Mouse (Mus musculus) intestine, embryonic 14.5 days (tissue): ENCODE data around the gene Srsf5. TPM values are rescaled to one million over a fixed set of nuclear protein-coding genes. Genes with fewer than 3 reads are reported as not detected.

Experiments
- ATAC-seq: fragments of 200-750 bp; cut with Nextera tagmentation; replicated peaks from 2 replicates; pipeline ENCODE4 v1.8.0; 2017; ENCODE audit warnings: low read depth, moderate number of reproducible peaks, moderate TSS enrichment, moderate library complexity; ENCODE audit not compliant: low FRiP score, low TSS enrichment
- DNase-seq: peaks from one replicate; pipeline ENCODE4 v3.0.0-alpha.2; 2018; ENCODE audit warnings: low spot score
- H3K27ac ChIP-seq: fragments of 300-500 bp; sonication (generic); 2 replicates; pipeline ENCODE4 v1.5.1; 2014; ENCODE audit warnings: low read depth, mild to moderate bottlenecking, control low read depth
- H3K27me3 ChIP-seq: fragments of 300-500 bp; sonication (generic); replicated peaks from 2 replicates; pipeline ENCODE4 v1.6.1; 2014; ENCODE audit warnings: low read length, control low read depth; ENCODE audit not compliant: control insufficient read depth, insufficient read depth
- H3K36me3 ChIP-seq: fragments of 300-500 bp; sonication (generic); 2 replicates; pipeline ENCODE4 v1.6.1; 2014; ENCODE audit warnings: low read length, control low read depth; ENCODE audit not compliant: control insufficient read depth, insufficient read depth
- H3K4me1 ChIP-seq: fragments of 300-500 bp; sonication (generic); replicated peaks from 2 replicates; pipeline ENCODE4 v1.6.1; 2014; ENCODE audit warnings: low read length, control low read depth, mixed read lengths; ENCODE audit not compliant: control insufficient read depth, insufficient read depth
- H3K4me2 ChIP-seq: fragments of 300-500 bp; sonication (generic); 2 replicates; pipeline ENCODE4 v1.6.1; 2014; ENCODE audit warnings: low read length
- H3K4me3 ChIP-seq: fragments of 300-500 bp; sonication (generic); 2 replicates; pipeline ENCODE4 v1.5.1; 2014; ENCODE audit warnings: low read depth, low read length, control low read depth, mixed read lengths
- H3K9ac ChIP-seq: fragments of 300-500 bp; sonication (generic); 2 replicates; pipeline ENCODE4 v1.6.1; 2014; ENCODE audit warnings: mild to moderate bottlenecking, low read length
- H3K9me3 ChIP-seq: fragments of 300-500 bp; sonication (generic); 2 replicates; pipeline ENCODE4 v1.6.1; 2016; ENCODE audit warnings: low read length, control low read depth; ENCODE audit not compliant: control insufficient read depth
- WGBS: fragments of 180-500 bp; shearing (Covaris S2); extraction: QIAGEN DNeasy Blood & Tissue Kit; methylation state at CpG from one replicate; pipeline ENCODE4 v1.1.7; 2014; 5-methylcytosine and 5-hydroxymethylcytosine counted together
- polyA plus RNA-seq: library from polyadenylated mRNA; unstranded; fragments of >200 nt; fragmentation: Nextera tagmentation; extraction: Ambion mirVana; gene quantifications from 2 replicates; pipeline ENCODE4 v1.2.1, GENCODE M21; 2014

Gene Srsf5
- polyA plus RNA-seq, 1 experiment from 2014 or later, result 350 TPM

- peaks cover 88% of the 10 kb centered on the region for H3K36me3 ChIP-seq
- no peak overlapping the region for H3K9ac ChIP-seq
- no peak for ATAC-seq
- H3K4me1 ChIP-seq, result no peaks in the 10 kb centered on the region
- H3K9me3 ChIP-seq, result no peaks in the 10 kb centered on the region
- 83% methylated on average over 3 of the region's 3 CpGs for WGBS
- H3K27me3 ChIP-seq, result no peaks in the 10 kb centered on the region
- no peak overlapping the region for H3K27ac ChIP-seq
- DNase-seq, result peak; percentile 31
- no peak overlapping the region for H3K4me2 ChIP-seq
- no peak overlapping the region for H3K4me3 ChIP-seq
Observed at GRCm38 (mm10) chr12:80956039-80956438, 10.7 kb downstream of the Srsf5 start.

- Histone ChIP-seq H3K4me2 (no peak overlapping the region), H3K27ac (no peak overlapping the region), H3K9ac (no peak overlapping the region), H3K4me1 (no peaks in the 10 kb centered on the region), H3K36me3 (peaks cover 69% of the 10 kb centered on the region), H3K9me3 (no peaks in the 10 kb centered on the region), H3K27me3 (no peaks in the 10 kb centered on the region), H3K4me3 (no peak overlapping the region)
- ATAC-seq (no peak), DNase-seq (peak; percentile 28)
- WGBS, result 78% methylated on average over 4 of the region's 4 CpGs
Observed at GRCm38 (mm10) chr12:80957961-80958360, 12.7 kb downstream of the Srsf5 start.

DNA sequence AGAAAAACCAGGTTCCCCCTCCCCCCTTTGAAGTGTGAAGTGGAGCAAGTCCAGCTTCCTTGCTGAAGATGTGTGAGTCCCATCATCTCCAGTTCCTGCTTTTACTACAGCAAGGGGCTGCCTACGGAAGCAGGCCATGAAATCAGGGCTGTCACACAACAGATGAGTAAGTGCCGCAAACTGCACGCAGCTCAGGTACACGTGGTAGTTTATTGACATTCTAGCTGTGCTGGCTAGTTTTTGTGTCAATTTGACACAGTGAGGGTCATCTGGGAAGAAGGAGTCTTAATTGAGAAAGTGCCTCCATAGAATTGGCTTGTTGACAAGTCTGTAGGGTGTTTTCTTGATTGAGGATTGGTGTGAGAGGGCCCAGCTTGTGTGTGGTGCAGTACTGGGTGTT lies 17.3 kb downstream of the Srsf5 start:
- no peaks in the 10 kb centered on the region for H3K27me3 ChIP-seq

DNA sequence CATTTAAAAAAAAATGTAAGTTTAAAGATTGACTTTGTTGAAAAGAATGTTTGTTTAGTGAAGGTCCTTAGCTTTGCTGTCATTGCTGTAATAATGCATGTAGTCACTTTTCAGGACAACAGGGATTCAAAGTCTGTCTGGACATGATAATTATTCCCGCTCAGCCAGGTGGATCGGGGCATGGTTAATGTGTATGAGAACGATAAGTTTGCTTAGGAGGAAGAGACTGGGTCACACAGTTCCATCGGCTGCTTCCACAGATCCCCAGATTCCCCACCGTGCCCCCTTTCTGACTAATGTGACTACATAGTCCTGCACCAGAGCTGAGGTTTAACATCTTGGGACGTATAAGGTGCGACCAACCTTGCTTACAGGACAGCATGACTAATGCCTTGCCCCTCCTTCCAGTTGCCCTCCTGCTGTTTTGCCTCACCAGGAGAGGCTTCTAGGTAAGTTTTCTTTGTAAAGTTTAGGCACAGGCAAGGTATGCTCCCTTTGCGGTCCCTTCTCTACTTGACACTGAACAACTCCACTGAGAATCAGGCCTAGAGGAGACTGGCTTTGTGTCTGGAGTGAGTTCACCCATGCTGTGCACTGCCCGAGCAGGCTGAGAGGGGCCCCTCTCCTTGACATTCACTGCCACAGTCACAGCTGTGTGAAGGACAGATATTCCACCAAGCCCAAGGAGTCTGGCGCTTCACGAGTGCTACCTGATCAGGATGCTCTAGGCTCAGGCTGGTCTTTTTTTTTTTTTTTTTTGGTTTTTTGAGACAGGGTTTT lies 20.9 kb downstream of the Srsf5 start:
- peak; percentile 51 for DNase-seq
- Histone ChIP-seq H3K4me3 (no peak overlapping the region), H3K27ac (no peak overlapping the region), H3K27me3 (no peaks in the 10 kb centered on the region), H3K4me1 (no peaks in the 10 kb centered on the region), H3K9me3 (no peaks in the 10 kb centered on the region), H3K9ac (no peak overlapping the region), H3K4me2 (no peak overlapping the region), H3K36me3 (no peaks in the 10 kb centered on the region)
- WGBS, result 67% methylated on average over 11 of the region's 11 CpGs
- ATAC-seq, result no peak

More for the DNA sequence above, 17.3 kb downstream of the Srsf5 start:
- DNase-seq (peak; percentile 48), ATAC-seq (no peak)
- no peaks in the 10 kb centered on the region for H3K4me1 ChIP-seq
- no peak overlapping the region for H3K4me2 ChIP-seq
- H3K9ac ChIP-seq, result no peak overlapping the region
- H3K27ac ChIP-seq, result no peak overlapping the region
- no peaks in the 10 kb centered on the region for H3K9me3 ChIP-seq
- 61% methylated on average over 4 of the region's 4 CpGs for WGBS
- peaks cover 23% of the 10 kb centered on the region for H3K36me3 ChIP-seq
- no peak overlapping the region for H3K4me3 ChIP-seq

GRCm38 (mm10) chr12:80967918-80968317 lies 22.6 kb downstream of the Srsf5 start:
- 85% methylated on average over 9 of the region's 9 CpGs for WGBS
- ATAC-seq (no peak), DNase-seq (no peak)
- Histone ChIP-seq H3K4me3 (no peak overlapping the region), H3K4me1 (no peaks in the 10 kb centered on the region), H3K27me3 (no peaks in the 10 kb centered on the region), H3K4me2 (no peak overlapping the region), H3K9ac (no peak overlapping the region), H3K27ac (no peak overlapping the region), H3K9me3 (no peaks in the 10 kb centered on the region), H3K36me3 (no peaks in the 10 kb centered on the region)

- Histone ChIP-seq H3K4me1 (no peaks in the 10 kb centered on the region), H3K9ac (no peak within 1 kb of the TSS), H3K27ac (no peak within 1 kb of the TSS), H3K27me3 (no peaks in the 10 kb centered on the region), H3K4me2 (no peak within 1 kb of the TSS), H3K9me3 (no peaks in the 10 kb centered on the region), H3K36me3 (no peaks in the 10 kb centered on the region), H3K4me3 (no peak within 1 kb of the TSS)
- no peak for ATAC-seq
- peak; percentile 9 for DNase-seq
- 82% methylated on average over 5 of the region's 5 CpGs for WGBS
Observed at GRCm38 (mm10) chr12:80968605-80969004, 23.3 kb downstream of the Srsf5 start, which contains the start of gene Slc10a1. Gene Slc10a1 (minus strand): TSS chr12:80968705.

DNA sequence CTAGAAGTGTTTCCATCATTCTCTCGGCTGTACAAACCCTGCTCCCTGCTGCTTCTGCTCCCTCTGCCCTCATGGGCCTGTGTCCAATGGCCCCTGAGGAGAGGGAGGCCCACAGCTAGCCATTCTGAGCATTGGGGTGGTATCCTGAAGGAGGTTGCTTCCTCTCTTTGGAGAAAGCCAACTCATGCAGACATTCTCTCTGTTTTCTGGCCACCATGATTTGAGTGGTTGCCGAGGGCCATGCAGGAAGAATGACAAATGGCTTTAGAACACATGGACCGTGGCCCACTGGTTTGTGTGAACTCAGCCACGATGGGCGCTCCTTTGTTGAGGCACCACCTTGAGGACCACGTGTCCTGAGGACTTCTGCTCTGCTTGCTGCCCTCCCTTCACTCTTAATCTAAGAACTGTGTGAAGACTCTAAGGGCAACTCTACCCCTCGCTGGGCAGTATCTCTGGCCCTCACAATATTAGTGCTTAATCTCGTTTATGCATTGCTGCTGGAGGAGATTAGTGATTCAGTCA lies 24.9 kb downstream of the Srsf5 start:
- no peak overlapping the region for H3K9ac ChIP-seq
- DNase-seq (peak; percentile 9), ATAC-seq (no peak)
- H3K27me3 ChIP-seq, result no peaks in the 10 kb centered on the region
- 74% methylated on average over 8 of the region's 8 CpGs for WGBS
- no peaks in the 10 kb centered on the region for H3K9me3 ChIP-seq
- no peaks in the 10 kb centered on the region for H3K36me3 ChIP-seq
- no peak overlapping the region for H3K27ac ChIP-seq
- H3K4me2 ChIP-seq, result no peak overlapping the region
- no peak overlapping the region for H3K4me3 ChIP-seq
- H3K4me1 ChIP-seq, result no peaks in the 10 kb centered on the region

GRCm38 (mm10) chr12:80971756-80972155 lies 26.5 kb downstream of the Srsf5 start:
- Histone ChIP-seq H3K27ac (no peak overlapping the region), H3K4me2 (no peak overlapping the region), H3K9me3 (no peaks in the 10 kb centered on the region), H3K4me1 (no peaks in the 10 kb centered on the region), H3K4me3 (no peak overlapping the region), H3K27me3 (no peaks in the 10 kb centered on the region), H3K36me3 (no peaks in the 10 kb centered on the region), H3K9ac (no peak overlapping the region)
- ATAC-seq, result no peak
- 37% methylated on average over 3 of the region's 3 CpGs for WGBS
- DNase-seq, result peak; percentile 12
